Mouse (Mus musculus): Measurements from ENCODE around the gene Armh4. TPM values are rescaled to one million over a fixed set of nuclear protein-coding genes. Genes with fewer than 3 reads are reported as not detected.

The Armh4 gene
- 0.83 and 1.5 TPM in 2 replicates for polyA plus RNA-seq (2015; fragmentation: Nextera tagmentation; extraction: Ambion mirVana)

DNA sequence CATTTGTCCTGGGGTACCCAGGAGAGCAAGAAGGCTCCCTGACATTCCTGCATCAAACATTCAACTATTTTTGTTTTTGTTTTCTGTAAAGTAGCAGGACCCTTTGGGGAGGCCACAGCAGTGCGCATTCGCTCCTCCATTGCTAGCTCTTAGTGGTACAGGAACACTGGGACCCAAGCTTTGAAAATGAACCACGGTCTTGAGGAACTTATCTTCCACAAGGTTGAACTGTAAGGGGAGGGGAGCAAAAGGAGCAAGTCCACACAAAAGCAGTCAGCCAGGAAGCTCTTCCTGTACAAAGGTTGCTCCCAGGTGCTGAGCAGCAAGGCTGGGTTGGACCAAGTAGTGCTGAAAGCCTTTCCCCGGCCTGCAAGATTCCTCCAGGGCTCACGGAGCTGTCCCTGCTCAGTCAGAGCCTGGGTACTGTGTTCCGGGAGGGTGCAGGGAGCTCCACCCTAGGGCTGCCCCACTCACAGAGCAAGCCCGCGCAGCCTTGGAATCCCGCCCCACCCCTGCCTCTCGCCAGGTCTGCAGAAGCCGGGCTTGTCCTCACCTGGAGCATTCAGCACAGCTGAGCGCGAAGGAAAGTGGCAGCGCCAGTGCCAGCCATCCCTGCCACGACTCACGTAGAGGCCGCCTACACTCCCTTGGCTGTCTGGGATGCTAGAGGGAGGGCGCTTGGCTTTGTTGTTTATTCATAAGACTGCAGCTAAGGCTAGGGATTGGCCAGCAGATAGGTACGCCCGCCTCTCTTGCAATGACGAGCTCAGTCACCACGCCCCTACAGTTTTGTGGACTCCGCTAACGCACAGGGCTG is at the start of gene Armh4:
Gene Armh4 (minus strand): TSS at position 669 of the 817 bp plus-strand sequence.

Other genes starting within 250 kb of the Armh4 start
- not detected in 2 replicates for gene Olfr722, start 118.6 kb upstream of the Armh4 start, polyA plus RNA-seq (2015; fragmentation: Nextera tagmentation; extraction: Ambion mirVana)
- not detected in 2 replicates for gene Olfr723, start 148.4 kb upstream of the Armh4 start, polyA plus RNA-seq (2015; fragmentation: Nextera tagmentation; extraction: Ambion mirVana)
- not detected in 2 replicates for gene Olfr724, start 179.9 kb upstream of the Armh4 start, polyA plus RNA-seq (2015; fragmentation: Nextera tagmentation; extraction: Ambion mirVana)